Mouse (Mus musculus) limb, embryonic 10.5 days (tissue): Measurements from ENCODE around the gene Elmo3. TPM values are rescaled to one million over a fixed set of nuclear protein-coding genes. Genes with fewer than 3 reads are reported as not detected.

ENCODE experiments used
- DNase-seq: peaks from one replicate; pipeline ENCODE4 v3.0.0-alpha.2; 2017; ENCODE audit warnings: low spot score
- H3K27ac ChIP-seq: fragments of 300-500 bp; sonication (generic); 2 replicates; pipeline ENCODE4 v1.5.1; 2016; ENCODE audit warnings: mild to moderate bottlenecking
- H3K27me3 ChIP-seq: fragments of 300-500 bp; sonication (generic); 2 replicates; pipeline ENCODE4 v1.6.1; 2016; ENCODE audit warnings: low read depth, mild to moderate bottlenecking; ENCODE audit not compliant: poor library complexity, severe bottlenecking
- H3K36me3 ChIP-seq: fragments of 300-500 bp; sonication (generic); 2 replicates; pipeline ENCODE4 v1.6.1; 2016; ENCODE audit warnings: mild to moderate bottlenecking, moderate library complexity
- H3K4me1 ChIP-seq: fragments of 300-500 bp; sonication (generic); 2 replicates; pipeline ENCODE4 v1.6.1; 2016
- H3K4me3 ChIP-seq: fragments of 300-500 bp; sonication (generic); 2 replicates; pipeline ENCODE4 v1.5.1; 2016; ENCODE audit warnings: mild to moderate bottlenecking, moderate library complexity
- H3K9me3 ChIP-seq: fragments of 300-500 bp; sonication (generic); replicated peaks from 2 replicates; pipeline ENCODE4 v1.6.1; 2016; ENCODE audit warnings: mild to moderate bottlenecking
- WGBS: fragments of 180-500 bp; shearing (Covaris S2); methylation state at CpG from one replicate; pipeline ENCODE4 v1.1.7; 2016; 5-methylcytosine and 5-hydroxymethylcytosine counted together
- polyA plus RNA-seq: library from polyadenylated mRNA; unstranded; fragments of >200 nt; fragmentation: Nextera tagmentation; extraction: Ambion mirVana; gene quantifications from 2 replicates; pipeline ENCODE4 v1.2.1, GENCODE M21; 2016

Gene Elmo3
- polyA plus RNA-seq, 1 experiment from 2014 or later, result 2.7 TPM

DNA sequence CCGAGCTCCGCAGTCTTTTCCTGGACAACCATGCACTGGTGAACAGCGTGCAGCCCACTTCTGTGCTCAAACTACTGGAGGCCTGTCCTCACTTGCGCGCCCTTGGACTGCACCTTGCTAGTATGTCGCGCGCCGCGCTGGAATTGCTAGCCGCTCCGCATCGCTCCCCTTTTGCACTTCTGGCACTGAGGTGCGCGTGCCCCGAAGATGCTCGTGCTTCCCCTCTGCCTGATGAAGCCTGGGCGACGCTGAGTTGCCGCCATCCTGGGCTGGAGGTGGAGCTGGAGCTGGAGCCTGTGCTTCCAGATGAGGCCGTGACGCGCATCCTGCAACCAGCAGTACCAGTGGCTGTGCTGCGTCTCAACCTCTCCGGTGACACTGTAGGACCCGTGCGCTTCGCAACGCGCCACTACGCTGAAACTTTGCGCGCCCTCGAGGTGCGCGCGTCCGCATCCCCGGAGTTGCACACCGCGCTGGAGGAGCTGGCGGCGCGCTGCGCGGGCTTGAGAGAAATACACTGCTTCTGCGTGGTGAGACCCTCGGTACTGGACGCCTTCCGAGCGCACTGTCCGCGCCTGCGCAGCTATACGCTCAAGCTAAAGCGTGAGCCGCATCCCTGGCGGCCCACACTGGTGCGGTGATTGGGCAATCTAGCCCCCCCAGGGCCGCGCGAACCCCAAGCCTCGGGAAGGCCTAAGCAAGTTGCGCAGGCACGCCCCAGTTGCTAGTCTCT, 36.9 kb upstream of the Elmo3 start:
- peak overlapping the region; percentile 9; the same call in 1 of the 2 replicates for H3K27ac ChIP-seq
- peaks cover 100% of the 10 kb centered on the region for H3K27me3 ChIP-seq
- H3K4me1 ChIP-seq, result peaks cover 58% of the 10 kb centered on the region
- WGBS, result under 1% methylated on average over 65 of the region's 65 CpGs
- 0 out of 2 replicates have a peak, but pooled peaks cover 2% of the 10 kb centered on the region for H3K9me3 ChIP-seq
- peak overlapping the region; percentile 62 for H3K4me3 ChIP-seq
- DNase-seq, result peak; percentile 82
- H3K36me3 ChIP-seq, result no peaks in the 10 kb centered on the region

DNA sequence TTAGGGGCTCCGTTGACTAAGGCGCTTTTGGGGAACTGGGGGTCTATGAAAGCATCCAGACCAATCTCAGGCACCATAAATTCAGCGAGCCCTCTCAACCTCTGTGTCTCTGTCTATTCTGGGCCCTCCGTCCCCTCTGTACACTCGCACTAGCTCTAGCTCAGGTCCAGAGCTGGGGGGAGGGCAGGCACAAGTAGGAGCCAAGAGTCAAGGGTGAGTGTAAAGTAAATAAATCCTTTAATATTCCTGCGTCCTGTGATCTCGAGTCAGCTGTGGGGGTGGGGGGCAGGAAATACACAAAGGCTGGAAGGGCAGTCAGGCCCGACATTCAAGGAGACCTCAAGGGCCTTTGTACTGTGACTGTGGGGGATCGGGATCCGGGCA, 36.3 kb upstream of the Elmo3 start:
- H3K4me1 ChIP-seq, result peaks cover 54% of the 10 kb centered on the region
- peak overlapping the region; percentile 62; the same call in 1 of the 2 replicates for H3K27ac ChIP-seq
- 2% methylated on average over 10 of the region's 10 CpGs for WGBS
- no peaks in the 10 kb centered on the region for H3K36me3 ChIP-seq
- 0 out of 2 replicates have a peak, but pooled peaks cover 2% of the 10 kb centered on the region for H3K9me3 ChIP-seq
- DNase-seq, result no peak
- H3K4me3 ChIP-seq, result peak overlapping the region; percentile 62
- H3K27me3 ChIP-seq, result peaks cover 100% of the 10 kb centered on the region

DNA sequence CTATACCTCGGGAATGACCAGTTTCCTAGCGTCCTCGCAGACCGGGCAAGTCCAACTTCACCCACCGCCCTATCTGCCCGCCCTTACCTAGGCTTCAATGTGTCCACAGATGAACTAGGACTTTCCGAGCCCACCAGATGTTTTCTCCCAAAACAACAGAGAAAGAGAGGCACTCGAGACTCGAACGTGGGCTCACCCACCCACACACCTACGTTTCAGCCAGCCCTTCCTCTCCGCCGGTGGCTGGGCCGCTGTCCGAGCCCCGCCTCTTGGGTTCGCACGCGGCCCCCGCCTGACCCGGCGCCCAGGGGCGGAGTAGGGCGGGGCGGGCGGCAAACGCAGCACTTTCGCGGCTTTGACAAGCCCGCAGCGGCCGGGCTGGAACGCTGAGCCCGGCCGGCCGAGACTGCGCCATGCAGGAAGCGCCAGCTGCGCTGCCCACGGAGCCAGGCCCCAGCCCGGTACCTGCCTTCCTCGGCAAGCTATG, 35.9 kb upstream of the Elmo3 start, which contains the start of gene Hsf4:
TSS of gene Hsf4 (plus strand) at position 341 of the 487 bp plus-strand sequence.
- under 1% methylated on average over 42 of the region's 42 CpGs for WGBS
- H3K27me3 ChIP-seq, result peaks cover 100% of the 10 kb centered on the region
- H3K27ac ChIP-seq, result peak within 1 kb of the TSS; percentile 62
- H3K4me1 ChIP-seq, result peaks cover 50% of the 10 kb centered on the region
- peak; percentile 67 for DNase-seq
- H3K36me3 ChIP-seq, result no peaks in the 10 kb centered on the region
- H3K9me3 ChIP-seq, result 0 out of 2 replicates have a peak, but pooled peaks cover 2% of the 10 kb centered on the region
- peak within 1 kb of the TSS; percentile 62 for H3K4me3 ChIP-seq

DNA sequence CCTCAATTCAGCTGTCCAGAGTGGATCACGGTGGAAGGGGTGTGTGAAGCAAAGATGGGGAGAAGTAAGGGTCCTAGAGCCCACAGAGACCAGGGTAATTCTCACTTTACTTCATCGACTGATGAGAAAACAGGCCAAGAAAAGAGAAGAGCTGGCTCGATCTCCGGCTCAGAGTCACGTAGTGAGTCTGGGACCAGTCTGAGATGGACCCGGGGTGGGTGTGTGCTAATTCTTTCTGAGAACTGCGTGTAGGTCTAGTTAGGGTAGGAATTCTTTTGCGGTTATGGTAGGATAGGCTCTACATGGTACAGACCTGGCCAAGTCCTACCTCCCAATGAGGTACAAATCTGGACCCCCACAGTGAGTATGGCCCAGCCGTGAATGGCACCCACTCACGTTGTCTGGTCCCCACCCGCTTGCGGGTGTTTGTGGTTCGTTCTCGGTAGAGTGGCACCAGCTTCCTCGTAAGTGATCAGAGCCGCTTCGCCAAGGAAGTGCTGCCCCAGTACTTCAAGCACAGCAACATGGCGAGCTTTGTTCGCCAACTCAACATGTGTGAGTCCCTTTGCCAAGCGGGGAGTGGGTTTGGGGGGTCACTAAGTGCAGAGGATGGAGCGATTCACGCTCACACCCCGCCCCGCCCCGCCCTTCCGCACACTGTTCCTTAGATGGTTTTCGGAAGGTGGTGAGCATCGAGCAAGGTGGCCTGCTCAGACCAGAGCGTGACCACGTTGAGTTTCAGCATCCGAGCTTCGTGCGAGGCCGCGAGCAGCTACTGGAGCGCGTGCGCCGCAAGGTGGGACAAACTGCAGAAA, 35.1 kb upstream of the Elmo3 start:
- peaks cover 100% of the 10 kb centered on the region for H3K27me3 ChIP-seq
- WGBS, result 2% methylated on average over 39 of the region's 39 CpGs
- no peak for DNase-seq
- H3K9me3 ChIP-seq, result 0 out of 2 replicates have a peak, but pooled peaks cover 2% of the 10 kb centered on the region
- H3K4me3 ChIP-seq, result peak overlapping the region; percentile 62
- peaks cover 43% of the 10 kb centered on the region for H3K4me1 ChIP-seq
- H3K27ac ChIP-seq, result no peak overlapping the region
- H3K36me3 ChIP-seq, result no peaks in the 10 kb centered on the region

DNA sequence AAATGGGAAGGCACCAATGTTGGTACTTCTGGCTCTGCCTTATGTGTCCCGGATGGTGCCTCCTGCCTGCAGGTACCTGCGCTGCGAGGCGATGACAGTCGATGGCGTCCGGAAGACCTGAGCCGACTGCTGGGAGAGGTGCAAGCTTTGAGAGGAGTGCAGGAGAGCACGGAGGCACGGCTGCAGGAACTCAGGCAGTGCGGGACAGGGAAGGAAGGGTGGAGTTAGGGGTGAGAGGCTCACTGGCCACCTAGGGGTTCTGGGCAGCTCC, 34.5 kb upstream of the Elmo3 start:
- no peaks in the 10 kb centered on the region for H3K36me3 ChIP-seq
- peak; percentile 60 for DNase-seq
- peak overlapping the region; percentile 62; the same call in 1 of the 2 replicates for H3K4me3 ChIP-seq
- no peak overlapping the region for H3K27ac ChIP-seq
- H3K4me1 ChIP-seq, result peaks cover 49% of the 10 kb centered on the region
- H3K27me3 ChIP-seq, result peaks cover 100% of the 10 kb centered on the region
- 0 out of 2 replicates have a peak, but pooled peaks cover 2% of the 10 kb centered on the region for H3K9me3 ChIP-seq
- under 1% methylated on average over 11 of the region's 11 CpGs for WGBS

DNA sequence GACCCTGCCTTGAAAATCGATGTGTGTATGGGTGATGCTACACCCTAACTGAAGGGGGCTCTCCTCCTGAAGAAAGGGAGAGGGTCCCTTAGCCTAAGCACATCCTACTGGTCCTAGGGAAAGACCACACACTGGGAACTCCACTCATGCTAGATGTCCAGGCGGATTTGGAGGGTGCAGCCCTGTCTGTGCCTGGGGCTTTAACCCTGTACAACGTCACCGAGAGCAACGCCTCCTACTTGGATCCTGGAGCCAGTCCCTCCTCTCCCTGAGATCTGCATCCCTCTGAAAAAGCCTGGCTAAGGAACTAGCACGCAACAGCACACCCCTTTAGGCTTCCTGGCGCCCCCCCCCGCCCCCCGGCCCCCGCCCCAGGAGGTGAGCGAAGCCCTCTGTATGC, 30.0 kb upstream of the Elmo3 start:
- Histone ChIP-seq H3K36me3 (peaks cover 5% of the 10 kb centered on the region; the same call in 1 of the 2 replicates), H3K9me3 (no peaks in the 10 kb centered on the region), H3K27ac (no peak overlapping the region), H3K4me1 (peaks cover 28% of the 10 kb centered on the region), H3K4me3 (peak overlapping the region; percentile 53; the same call in 1 of the 2 replicates), H3K27me3 (peaks cover 100% of the 10 kb centered on the region)
- 9% methylated on average over 9 of the region's 11 CpGs for WGBS
- no peak for DNase-seq

DNA sequence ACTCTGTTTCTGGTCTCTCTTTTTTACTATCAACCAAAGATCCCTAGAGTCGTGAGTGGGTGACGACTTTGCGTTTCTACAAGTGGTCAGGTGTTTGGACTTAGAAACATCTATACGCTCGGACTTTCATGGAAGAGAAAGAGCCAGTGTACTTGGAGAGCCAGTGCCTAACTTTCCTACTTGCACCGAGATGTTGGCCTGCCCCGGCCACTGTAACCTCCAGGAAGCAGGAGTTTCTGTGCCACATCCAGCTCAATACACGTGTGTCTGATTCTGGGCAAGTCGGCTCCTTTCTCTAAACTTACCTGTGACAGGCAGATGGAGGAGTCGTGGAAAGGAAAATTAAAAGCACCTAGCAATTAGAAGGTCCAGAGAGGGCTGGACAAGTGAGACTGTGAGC, 29.6 kb upstream of the Elmo3 start, which contains the start of gene Nol3:
TSS of gene Nol3 (plus strand) at position 301 of the 400 bp plus-strand sequence.
- Histone ChIP-seq H3K27ac (peak within 1 kb of the TSS; percentile 10; the same call in 1 of the 2 replicates), H3K9me3 (no peaks in the 10 kb centered on the region), H3K27me3 (peaks cover 100% of the 10 kb centered on the region), H3K4me3 (peak within 1 kb of the TSS; percentile 53), H3K4me1 (peaks cover 23% of the 10 kb centered on the region), H3K36me3 (peaks cover 8% of the 10 kb centered on the region; the same call in 1 of the 2 replicates)
- 10% methylated on average over 10 of the region's 10 CpGs for WGBS
- DNase-seq, result no peak

DNA sequence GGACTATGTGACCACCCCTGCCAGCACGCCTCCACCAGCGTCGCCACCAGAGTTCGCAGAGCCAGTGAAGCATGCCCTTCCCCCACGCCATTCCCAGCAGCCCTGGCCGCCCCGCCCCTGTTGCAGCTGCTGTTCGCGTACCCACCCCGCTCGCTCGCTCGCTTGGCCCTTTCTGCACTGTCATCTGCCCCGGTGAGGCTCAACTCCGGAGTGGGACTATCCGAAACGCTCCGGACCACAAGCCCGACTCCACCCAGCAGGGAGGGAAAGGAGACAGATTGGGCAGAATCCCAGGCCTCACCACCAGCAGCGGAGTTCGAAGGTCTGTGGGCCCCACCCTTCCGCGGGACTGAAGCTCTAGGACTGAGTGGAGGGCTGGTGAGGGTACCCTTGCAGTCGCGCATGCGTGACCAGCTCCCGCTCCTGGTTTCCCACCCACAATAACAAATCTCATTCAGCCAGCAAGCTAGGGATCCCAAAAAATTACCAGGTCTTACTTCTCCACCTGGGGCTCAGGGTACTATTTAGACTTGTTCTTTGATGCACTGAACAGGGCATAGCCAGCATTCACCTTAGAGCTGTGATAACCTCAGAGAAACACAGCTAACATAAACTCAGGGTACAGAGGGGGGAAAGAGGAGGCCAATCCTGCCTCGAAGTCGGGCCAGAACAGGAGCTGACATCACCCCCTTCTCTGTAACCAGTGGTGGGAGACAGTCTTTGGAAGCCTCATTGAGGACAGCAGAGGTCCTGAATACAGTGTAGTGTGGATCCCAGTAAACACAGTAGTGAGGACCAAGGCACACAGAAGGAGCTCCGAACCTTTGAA, 28.9 kb upstream of the Elmo3 start:
- H3K4me3 ChIP-seq, result peak overlapping the region; percentile 53
- DNase-seq, result peak; percentile 72
- H3K27me3 ChIP-seq, result peaks cover 100% of the 10 kb centered on the region
- peaks cover 11% of the 10 kb centered on the region; the same call in 1 of the 2 replicates for H3K36me3 ChIP-seq
- H3K9me3 ChIP-seq, result no peaks in the 10 kb centered on the region
- WGBS, result 4% methylated on average over 30 of the region's 30 CpGs
- peaks cover 22% of the 10 kb centered on the region for H3K4me1 ChIP-seq
- H3K27ac ChIP-seq, result peak overlapping the region; percentile 10; the same call in 1 of the 2 replicates

DNA sequence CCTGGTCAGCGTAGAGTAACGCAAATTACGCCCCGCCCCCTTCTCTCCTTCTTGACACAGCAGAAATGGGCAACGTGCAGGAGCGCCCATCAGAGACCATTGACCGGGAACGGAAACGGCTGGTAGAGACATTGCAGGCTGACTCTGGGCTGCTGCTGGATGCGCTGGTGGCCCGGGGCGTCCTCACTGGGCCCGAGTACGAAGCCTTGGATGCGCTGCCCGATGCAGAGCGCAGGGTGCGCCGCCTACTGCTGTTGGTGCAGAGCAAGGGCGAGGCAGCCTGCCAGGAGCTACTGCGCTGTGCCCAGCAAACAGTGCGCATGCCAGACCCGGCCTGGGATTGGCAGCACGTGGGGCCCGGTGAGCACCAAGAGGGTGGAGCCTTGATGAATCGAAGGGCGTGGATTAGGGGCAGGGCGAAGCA, 26.5 kb upstream of the Elmo3 start:
- no peak for DNase-seq

DNA sequence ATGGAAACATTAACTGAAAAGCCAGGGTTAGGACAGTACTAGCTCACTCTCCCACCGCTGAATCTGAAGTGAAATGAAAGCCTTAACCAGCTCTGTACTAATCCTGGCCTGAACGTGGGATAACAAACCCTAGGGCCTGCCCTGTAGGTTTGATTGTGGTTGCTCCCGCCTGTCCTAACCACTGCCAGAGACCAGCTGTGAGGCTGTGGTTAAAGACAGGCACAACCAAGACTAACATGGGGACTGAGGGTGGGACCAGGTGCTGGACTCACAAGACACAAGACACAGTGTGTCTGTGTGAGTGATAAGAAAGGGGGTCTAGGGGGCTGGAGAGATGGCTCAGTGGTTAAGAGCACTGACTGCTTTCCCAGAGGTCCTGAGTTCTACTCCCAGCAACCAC, 24.8 kb upstream of the Elmo3 start:
- DNase-seq, result no peak
- Histone ChIP-seq H3K27me3 (peaks cover 97% of the 10 kb centered on the region), H3K27ac (no peak overlapping the region), H3K4me3 (no peak overlapping the region), H3K4me1 (peaks cover 25% of the 10 kb centered on the region), H3K9me3 (no peaks in the 10 kb centered on the region), H3K36me3 (peaks cover 32% of the 10 kb centered on the region)
- WGBS, result 74% methylated on average over 3 of the region's 3 CpGs

More for the DNA sequence above, 26.5 kb upstream of the Elmo3 start:
- peaks cover 100% of the 10 kb centered on the region for H3K27me3 ChIP-seq
- 3% methylated on average over 28 of the region's 28 CpGs for WGBS
- H3K9me3 ChIP-seq, result no peaks in the 10 kb centered on the region
- H3K27ac ChIP-seq, result no peak overlapping the region
- peaks cover 24% of the 10 kb centered on the region for H3K36me3 ChIP-seq
- peak overlapping the region; percentile 22 for H3K4me3 ChIP-seq
- peaks cover 28% of the 10 kb centered on the region for H3K4me1 ChIP-seq

DNA sequence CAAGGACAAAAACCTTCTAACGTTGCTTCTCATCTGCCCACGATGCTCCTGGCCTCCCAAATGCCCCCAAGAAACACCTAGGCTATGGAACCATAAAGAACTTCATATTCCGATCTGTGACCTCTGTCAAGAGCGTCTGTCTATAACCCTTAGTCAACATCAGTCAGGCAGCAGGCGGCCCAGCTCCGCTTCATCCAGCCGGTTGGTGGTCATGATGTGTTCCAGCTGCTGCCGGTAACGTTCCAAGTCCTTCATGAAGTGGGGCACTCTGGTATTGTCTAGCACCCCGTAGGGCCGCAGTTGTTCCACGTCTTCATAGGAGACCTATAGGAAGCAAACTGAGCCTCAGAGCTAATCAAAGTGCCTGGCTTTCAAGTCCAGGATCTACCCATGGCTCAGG, 23.6 kb upstream of the Elmo3 start:
- H3K4me3 ChIP-seq, result no peak overlapping the region
- no peak overlapping the region for H3K27ac ChIP-seq
- peaks cover 97% of the 10 kb centered on the region for H3K27me3 ChIP-seq
- DNase-seq, result no peak
- H3K36me3 ChIP-seq, result peaks cover 35% of the 10 kb centered on the region
- WGBS, result 88% methylated on average over 12 of the region's 12 CpGs
- H3K9me3 ChIP-seq, result no peaks in the 10 kb centered on the region
- peaks cover 14% of the 10 kb centered on the region for H3K4me1 ChIP-seq

DNA sequence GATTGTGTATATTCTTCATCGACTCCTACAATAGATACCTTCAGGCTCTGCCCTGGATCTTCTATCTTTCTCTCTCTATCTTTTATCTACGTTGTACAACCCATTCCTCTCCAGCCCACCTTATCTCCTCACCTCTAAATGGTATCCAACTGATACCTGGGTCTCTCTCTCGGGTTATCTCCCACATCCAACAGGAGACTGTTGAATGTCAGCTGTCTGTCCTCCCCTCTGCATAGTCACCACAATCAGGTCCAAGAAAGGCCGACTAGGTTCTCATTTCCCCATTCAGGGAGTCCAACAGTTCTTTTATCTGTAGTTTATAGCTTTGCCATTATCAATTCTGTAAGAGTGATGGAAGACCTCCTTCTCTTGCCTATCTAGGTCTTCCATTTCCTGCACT, 23.2 kb upstream of the Elmo3 start:
- DNase-seq, result no peak
- Histone ChIP-seq H3K4me1 (peaks cover 14% of the 10 kb centered on the region), H3K27ac (no peak overlapping the region), H3K4me3 (no peak overlapping the region), H3K27me3 (peaks cover 97% of the 10 kb centered on the region), H3K9me3 (no peaks in the 10 kb centered on the region), H3K36me3 (peaks cover 35% of the 10 kb centered on the region)
- WGBS, result 87% methylated on average over 4 of the region's 4 CpGs
